Mouse (Mus musculus) lung, embryonic 15.5 days (tissue): ENCODE data around the gene Prkag2. TPM values are rescaled to one million over a fixed set of nuclear protein-coding genes. Genes with fewer than 3 reads are reported as not detected.

ENCODE experiments used
- ATAC-seq: fragments of 200-750 bp; cut with Nextera tagmentation; 2 replicates; pipeline ENCODE4 v1.8.0; 2017; ENCODE audit warnings: moderate number of reproducible peaks, borderline replicate concordance; ENCODE audit not compliant: low FRiP score, low TSS enrichment; ENCODE audit errors: extremely low read depth
- H3K27ac ChIP-seq: fragments of 300-500 bp; sonication (generic); 2 replicates; pipeline ENCODE4 v1.5.1; 2015; ENCODE audit warnings: moderate library complexity, mild to moderate bottlenecking, inconsistent platforms
- H3K27me3 ChIP-seq: fragments of 300-500 bp; sonication (generic); 2 replicates; pipeline ENCODE4 v1.6.1; 2015; ENCODE audit warnings: inconsistent platforms
- H3K36me3 ChIP-seq: fragments of 300-500 bp; sonication (generic); 2 replicates; pipeline ENCODE4 v1.6.1; 2015; ENCODE audit warnings: inconsistent platforms
- H3K4me1 ChIP-seq: fragments of 300-500 bp; sonication (generic); 2 replicates; pipeline ENCODE4 v1.6.1; 2015; ENCODE audit warnings: inconsistent platforms
- H3K4me2 ChIP-seq: fragments of 300-500 bp; sonication (generic); 2 replicates; pipeline ENCODE4 v1.6.1; 2015; ENCODE audit warnings: inconsistent platforms, mild to moderate bottlenecking, moderate library complexity
- H3K4me3 ChIP-seq: fragments of 300-500 bp; sonication (generic); 2 replicates; pipeline ENCODE4 v1.5.1; 2015; ENCODE audit warnings: mild to moderate bottlenecking, inconsistent platforms
- H3K9ac ChIP-seq: fragments of 300-500 bp; sonication (generic); 2 replicates; pipeline ENCODE4 v1.6.1; 2015; ENCODE audit warnings: inconsistent platforms
- H3K9me3 ChIP-seq: fragments of 300-500 bp; sonication (generic); 2 replicates; pipeline ENCODE4 v1.6.1; 2016; ENCODE audit warnings: inconsistent platforms
- WGBS: fragments of 180-500 bp; shearing (Covaris S2); methylation state at CpG from one replicate; pipeline ENCODE4 v1.1.7; 2015; 5-methylcytosine and 5-hydroxymethylcytosine counted together
- polyA plus RNA-seq: library from polyadenylated mRNA; unstranded; fragments of >200 nt; fragmentation: Nextera tagmentation; extraction: Ambion mirVana; gene quantifications from 2 replicates; pipeline ENCODE4 v1.2.1, GENCODE M21; 2015

Prkag2 gene
- polyA plus RNA-seq, 1 experiment from 2014 or later: 30.2 TPM

DNA sequence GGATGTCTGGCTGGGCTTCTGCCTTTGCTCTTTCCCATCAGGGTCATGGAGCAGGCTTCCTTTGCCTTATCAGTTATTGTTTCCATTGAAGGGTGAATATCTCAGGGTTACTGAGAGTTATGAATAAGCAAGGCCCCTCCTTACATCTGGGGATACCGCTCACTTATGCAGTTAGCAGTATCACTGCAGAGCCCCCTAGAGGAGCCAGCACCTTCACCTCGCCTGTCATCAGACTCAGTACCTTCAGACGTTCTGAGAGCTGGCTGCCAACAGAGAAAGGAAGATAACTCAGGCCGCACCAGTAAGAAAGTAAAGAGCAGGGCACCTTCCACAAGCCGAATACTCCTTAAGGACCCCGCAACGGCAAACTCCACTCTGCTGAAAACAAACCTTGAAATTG lies 125.3 kb downstream of the Prkag2 start:
- 57% methylated on average over 7 of the region's 7 CpGs for WGBS
- H3K9ac ChIP-seq: no peak overlapping the region
- ATAC-seq: no peak

DNA sequence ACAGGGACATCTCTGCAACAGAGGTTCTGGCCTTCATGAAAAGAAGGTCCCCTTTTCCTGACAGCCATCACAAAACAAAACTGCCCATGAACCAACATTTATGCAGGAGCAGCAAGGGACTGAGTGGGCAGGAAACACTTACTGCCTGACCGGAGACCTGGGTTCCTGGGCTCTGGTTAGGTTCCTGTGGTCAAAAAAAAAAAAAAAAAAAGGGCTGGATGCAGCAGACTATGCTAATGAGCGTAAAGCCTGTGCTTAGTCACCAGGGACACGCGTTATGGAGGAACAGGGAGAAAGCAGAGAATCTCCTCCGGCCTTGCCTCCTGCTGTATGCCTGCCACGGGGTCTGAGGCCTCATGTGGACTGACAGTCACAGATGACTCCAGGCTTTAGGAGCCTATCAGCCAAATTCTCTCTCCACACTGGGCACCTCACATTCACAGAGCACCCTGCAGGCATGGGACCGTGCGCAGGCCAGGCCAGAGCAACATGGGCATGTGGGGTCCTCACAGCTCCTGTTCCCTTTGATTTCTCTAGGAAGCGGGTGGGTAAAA lies 126.7 kb downstream of the Prkag2 start:
- H3K4me3 ChIP-seq: no peak overlapping the region
- no peaks in the 10 kb centered on the region for H3K9me3 ChIP-seq
- no peaks in the 10 kb centered on the region for H3K27me3 ChIP-seq
- H3K27ac ChIP-seq: no peak overlapping the region
- H3K4me1 ChIP-seq: 0 out of 2 replicates have a peak, but pooled peaks cover 3% of the 10 kb centered on the region
- H3K9ac ChIP-seq: no peak overlapping the region
- ATAC-seq: no peak
- H3K4me2 ChIP-seq: no peak overlapping the region
- 83% methylated on average over 9 of the region's 9 CpGs for WGBS
- H3K36me3 ChIP-seq: no peaks in the 10 kb centered on the region

More for the DNA sequence above, 125.3 kb downstream of the Prkag2 start:
- no peak overlapping the region for H3K27ac ChIP-seq
- no peak overlapping the region for H3K4me3 ChIP-seq
- H3K4me2 ChIP-seq: no peak overlapping the region
- H3K27me3 ChIP-seq: no peaks in the 10 kb centered on the region
- 0 out of 2 replicates have a peak, but pooled peaks cover 3% of the 10 kb centered on the region for H3K4me1 ChIP-seq
- H3K9me3 ChIP-seq: no peaks in the 10 kb centered on the region
- no peaks in the 10 kb centered on the region for H3K36me3 ChIP-seq

DNA sequence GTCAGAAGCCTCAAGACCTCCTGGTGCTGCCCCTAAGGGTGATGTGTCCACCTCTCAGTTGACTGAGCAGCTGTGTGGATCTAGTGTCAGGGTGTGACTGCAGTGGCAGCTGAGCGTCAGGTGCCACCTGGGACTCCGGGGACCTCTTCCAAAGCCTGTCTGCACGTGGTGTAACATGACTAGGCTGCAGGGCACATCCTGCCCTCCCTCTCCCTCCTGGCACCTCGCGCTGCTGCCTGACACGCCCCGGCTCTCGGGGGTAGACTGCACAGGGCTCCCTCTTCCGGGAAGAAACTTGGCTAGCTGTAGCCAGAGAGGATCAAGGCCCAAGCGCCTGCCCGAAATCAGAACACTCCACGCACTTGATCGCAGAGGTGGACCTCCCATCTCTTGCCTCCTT lies 127.2 kb downstream of the Prkag2 start:
- no peak overlapping the region for H3K4me2 ChIP-seq
- H3K4me3 ChIP-seq: no peak overlapping the region
- H3K27me3 ChIP-seq: no peaks in the 10 kb centered on the region
- H3K36me3 ChIP-seq: no peaks in the 10 kb centered on the region
- H3K9me3 ChIP-seq: no peaks in the 10 kb centered on the region
- no peak for ATAC-seq
- H3K9ac ChIP-seq: no peak overlapping the region
- 43% methylated on average over 13 of the region's 13 CpGs for WGBS
- 0 out of 2 replicates have a peak, but pooled peaks cover 3% of the 10 kb centered on the region for H3K4me1 ChIP-seq
- H3K27ac ChIP-seq: no peak overlapping the region

DNA sequence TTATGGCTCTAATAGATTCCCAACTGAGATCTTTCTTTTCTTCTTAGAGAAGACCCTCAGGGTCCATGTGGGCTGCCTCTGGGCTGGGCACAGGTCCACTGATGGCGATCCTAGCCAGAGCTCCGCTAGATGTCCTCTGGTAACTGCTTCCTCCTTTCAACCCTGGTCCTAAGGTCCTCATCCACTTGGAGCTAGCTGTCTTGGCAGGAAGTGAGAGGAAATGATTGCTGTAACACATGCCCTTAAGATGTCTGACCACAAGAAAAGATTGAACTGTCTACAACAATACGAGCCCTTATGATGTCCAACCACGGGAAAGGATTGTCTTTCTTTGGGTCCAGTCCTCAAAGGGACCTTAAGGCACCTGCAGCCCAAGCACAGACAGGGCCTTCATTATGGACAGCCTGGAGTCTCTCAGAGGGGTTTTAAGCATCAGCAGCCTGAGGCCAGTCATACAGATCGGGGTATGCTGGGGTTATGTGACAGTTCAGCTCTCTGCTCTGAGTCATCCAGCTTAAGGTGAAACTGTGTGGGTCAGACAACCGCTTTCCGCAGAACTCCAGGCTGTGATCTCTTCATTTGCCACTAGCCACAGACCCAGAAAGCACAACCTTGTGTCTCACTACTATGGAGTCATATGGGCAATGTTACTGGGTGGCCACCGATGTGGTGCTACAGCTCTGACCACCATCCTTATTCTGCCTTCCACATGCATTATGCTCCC lies 129.7 kb downstream of the Prkag2 start:
- Histone ChIP-seq H3K4me1 (0 out of 2 replicates have a peak, but pooled peaks cover 3% of the 10 kb centered on the region), H3K27me3 (no peaks in the 10 kb centered on the region), H3K4me3 (no peak overlapping the region), H3K9ac (no peak overlapping the region), H3K36me3 (no peaks in the 10 kb centered on the region), H3K27ac (no peak overlapping the region), H3K9me3 (no peaks in the 10 kb centered on the region), H3K4me2 (no peak overlapping the region)
- no peak for ATAC-seq
- 89% methylated on average over 8 of the region's 8 CpGs for WGBS

DNA sequence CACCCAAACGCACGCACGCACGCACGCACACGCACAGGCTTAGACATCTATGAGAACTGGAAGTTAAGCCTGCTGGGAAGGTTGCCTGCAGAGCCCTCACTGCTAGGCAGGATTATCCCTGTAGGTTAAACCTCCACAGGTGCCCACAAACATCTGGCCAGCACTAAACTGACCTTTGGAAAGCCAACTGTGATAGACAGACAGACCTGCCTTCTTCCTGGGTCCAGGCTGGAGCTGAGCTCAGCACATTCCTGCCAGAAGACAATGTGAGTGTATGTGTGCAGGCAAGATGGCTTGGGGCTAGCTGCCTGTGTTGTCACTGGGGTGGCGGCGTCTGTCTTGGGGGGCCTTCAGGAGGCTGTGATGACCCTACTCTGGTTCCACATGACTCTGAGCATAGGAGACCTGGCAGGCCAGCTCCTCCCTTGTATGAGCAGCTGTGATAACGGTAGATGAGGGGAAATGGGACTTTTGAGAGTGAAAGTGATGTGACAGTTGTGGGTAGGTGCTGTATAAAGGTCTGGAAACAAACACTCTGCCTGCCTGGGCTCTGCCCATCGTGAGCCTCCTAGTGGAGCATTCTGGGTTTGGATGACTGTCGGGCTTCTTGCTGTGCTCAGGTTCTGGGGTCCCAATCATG lies 131.1 kb downstream of the Prkag2 start:
- ATAC-seq: no peak
- no peak overlapping the region for H3K4me2 ChIP-seq
- 0 out of 2 replicates have a peak, but pooled peaks cover 3% of the 10 kb centered on the region for H3K4me1 ChIP-seq
- no peaks in the 10 kb centered on the region for H3K36me3 ChIP-seq
- H3K9ac ChIP-seq: no peak overlapping the region
- no peak overlapping the region for H3K27ac ChIP-seq
- WGBS: 46% methylated on average over 11 of the region's 11 CpGs
- no peaks in the 10 kb centered on the region for H3K27me3 ChIP-seq
- no peaks in the 10 kb centered on the region for H3K9me3 ChIP-seq
- no peak overlapping the region for H3K4me3 ChIP-seq

DNA sequence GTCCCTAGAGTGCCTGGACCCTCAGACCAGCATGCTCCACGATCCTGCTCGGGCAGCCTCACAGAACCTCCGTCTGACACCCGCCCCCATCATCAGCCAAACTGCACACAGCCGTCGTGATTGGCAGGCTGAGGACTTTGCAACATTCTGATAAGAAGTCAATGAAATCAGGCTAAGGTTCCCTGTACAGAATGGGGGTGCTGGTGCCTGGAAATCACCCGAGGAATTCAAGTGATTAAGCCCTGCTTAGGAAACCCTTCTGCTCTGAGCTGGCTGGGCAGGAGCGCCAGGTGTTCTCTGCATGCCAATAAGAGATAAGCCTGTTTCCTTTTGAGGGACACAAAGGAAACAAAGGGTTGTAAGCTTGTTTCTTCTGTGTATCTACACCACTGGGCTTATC lies 131.7 kb downstream of the Prkag2 start:
- Histone ChIP-seq H3K27me3 (no peaks in the 10 kb centered on the region), H3K9ac (no peak overlapping the region), H3K9me3 (no peaks in the 10 kb centered on the region), H3K4me1 (0 out of 2 replicates have a peak, but pooled peaks cover 3% of the 10 kb centered on the region), H3K27ac (no peak overlapping the region), H3K4me3 (no peak overlapping the region), H3K36me3 (no peaks in the 10 kb centered on the region), H3K4me2 (no peak overlapping the region)
- 21% methylated on average over 8 of the region's 8 CpGs for WGBS
- ATAC-seq: no peak

DNA sequence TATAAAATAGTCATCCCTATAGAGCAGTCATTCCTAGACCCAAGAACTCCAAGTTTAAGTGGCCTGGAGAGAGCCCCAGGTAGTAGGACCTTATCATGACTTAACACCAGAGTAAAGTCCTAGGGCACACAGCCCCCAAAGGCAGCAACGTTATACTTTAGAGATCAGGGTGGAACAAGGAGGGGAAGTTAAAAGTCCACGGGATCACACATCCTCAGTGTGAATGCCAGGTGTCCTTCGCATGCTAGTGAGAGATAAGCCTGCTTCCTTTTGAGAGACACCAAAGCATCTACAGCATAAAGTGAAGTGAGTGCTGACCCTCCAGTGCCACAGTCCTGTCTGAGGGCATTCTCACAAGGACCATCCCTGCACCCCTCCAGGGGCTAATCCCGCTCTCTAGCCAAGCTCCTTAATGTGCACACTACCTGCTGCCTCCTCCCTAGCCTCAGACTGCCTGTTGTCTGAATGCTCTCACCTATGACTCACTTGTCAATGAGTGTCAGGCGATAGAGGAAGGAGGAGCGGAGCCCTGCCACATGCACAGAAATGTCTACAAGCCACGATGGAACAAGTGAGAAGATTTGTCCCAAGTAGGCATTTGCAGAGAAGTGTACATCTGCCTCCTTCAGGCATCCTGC lies 132.4 kb downstream of the Prkag2 start:
- WGBS: 34% methylated on average over 7 of the region's 7 CpGs
- no peak overlapping the region for H3K9ac ChIP-seq
- H3K27ac ChIP-seq: no peak overlapping the region

DNA sequence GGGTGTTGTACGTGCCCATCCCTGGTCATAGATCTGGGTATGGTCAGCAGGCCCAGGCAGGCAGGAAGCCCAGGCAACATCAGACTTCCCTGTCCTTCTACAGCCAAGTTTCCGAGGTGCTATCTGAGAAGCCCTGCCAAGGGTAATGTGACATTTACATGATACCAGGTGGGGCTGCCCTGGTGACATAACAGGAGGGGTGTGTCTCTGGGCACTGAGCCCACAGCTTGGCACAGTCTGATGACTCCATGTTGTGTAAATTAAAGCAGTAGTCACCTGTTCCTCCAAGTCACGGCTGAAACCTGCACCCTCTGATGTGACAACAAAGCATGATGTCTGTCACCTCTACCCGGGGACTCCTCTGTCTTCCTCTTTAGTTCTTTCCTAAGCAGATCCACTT lies 136.7 kb downstream of the Prkag2 start:
- Histone ChIP-seq H3K27ac (no peak overlapping the region), H3K4me1 (no peaks in the 10 kb centered on the region), H3K36me3 (no peaks in the 10 kb centered on the region), H3K4me2 (no peak overlapping the region), H3K9me3 (no peaks in the 10 kb centered on the region), H3K4me3 (no peak overlapping the region), H3K9ac (no peak overlapping the region), H3K27me3 (no peaks in the 10 kb centered on the region)
- 59% methylated on average over 4 of the region's 4 CpGs for WGBS
- ATAC-seq: peak; percentile 16; the same call in 1 of the 2 replicates

More for the DNA sequence above, 132.4 kb downstream of the Prkag2 start:
- no peaks in the 10 kb centered on the region for H3K27me3 ChIP-seq
- no peak overlapping the region for H3K4me3 ChIP-seq
- H3K4me2 ChIP-seq: no peak overlapping the region
- no peak for ATAC-seq
- H3K4me1 ChIP-seq: no peaks in the 10 kb centered on the region
- no peaks in the 10 kb centered on the region for H3K36me3 ChIP-seq
- no peaks in the 10 kb centered on the region for H3K9me3 ChIP-seq

DNA sequence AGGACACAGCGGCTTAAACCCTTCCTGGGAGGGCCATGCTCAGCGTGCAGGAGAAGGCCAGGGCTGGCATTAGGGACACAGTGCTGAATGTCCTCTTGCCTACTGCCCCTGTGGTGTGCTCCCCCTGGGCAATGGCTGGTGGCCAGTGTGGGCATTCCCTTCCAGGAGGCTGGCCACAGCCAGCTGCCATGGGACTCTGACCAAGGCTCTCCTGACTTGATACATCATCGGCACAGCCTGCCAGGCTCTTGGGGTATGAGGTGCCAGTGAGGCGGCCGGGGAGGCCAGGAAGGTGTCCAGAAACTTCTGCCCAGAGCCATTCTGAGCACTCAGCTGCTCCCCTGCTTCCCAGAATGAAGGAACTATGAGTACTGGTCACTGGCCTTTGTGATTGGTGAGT lies 139.7 kb downstream of the Prkag2 start:
- H3K4me2 ChIP-seq: no peak overlapping the region
- no peak for ATAC-seq
- 93% methylated on average over 5 of the region's 5 CpGs for WGBS

DNA sequence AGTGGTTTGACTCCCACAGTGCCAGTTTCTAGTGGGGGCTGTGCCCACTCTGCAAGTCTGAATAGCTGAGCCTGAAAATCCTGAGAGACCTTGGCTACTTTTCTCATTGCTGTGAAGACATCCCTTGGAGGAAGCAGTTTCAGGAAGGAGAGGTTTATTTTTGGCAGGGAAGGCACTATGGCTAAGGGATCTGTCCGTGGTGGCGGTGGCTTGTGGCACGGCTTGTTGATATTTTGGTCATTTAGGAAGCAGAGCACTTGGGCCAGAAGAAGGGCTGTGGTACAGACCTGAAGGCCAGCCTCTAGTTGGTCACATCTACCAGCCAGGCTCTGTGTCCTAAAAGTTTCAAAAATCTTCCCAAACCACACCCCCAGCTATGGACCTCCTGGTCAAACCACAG lies 140.7 kb downstream of the Prkag2 start:
- Histone ChIP-seq H3K4me1 (no peaks in the 10 kb centered on the region), H3K36me3 (no peaks in the 10 kb centered on the region), H3K9ac (no peak overlapping the region), H3K4me2 (no peak overlapping the region), H3K27me3 (no peaks in the 10 kb centered on the region), H3K9me3 (no peaks in the 10 kb centered on the region), H3K4me3 (no peak overlapping the region), H3K27ac (no peak overlapping the region)
- WGBS: 67% methylated on average over 3 of the region's 3 CpGs
- no peak for ATAC-seq

More for the DNA sequence above, 139.7 kb downstream of the Prkag2 start:
- no peaks in the 10 kb centered on the region for H3K36me3 ChIP-seq
- no peak overlapping the region for H3K9ac ChIP-seq
- no peaks in the 10 kb centered on the region for H3K27me3 ChIP-seq
- no peak overlapping the region for H3K4me3 ChIP-seq
- H3K9me3 ChIP-seq: no peaks in the 10 kb centered on the region
- H3K27ac ChIP-seq: no peak overlapping the region
- no peaks in the 10 kb centered on the region for H3K4me1 ChIP-seq

DNA sequence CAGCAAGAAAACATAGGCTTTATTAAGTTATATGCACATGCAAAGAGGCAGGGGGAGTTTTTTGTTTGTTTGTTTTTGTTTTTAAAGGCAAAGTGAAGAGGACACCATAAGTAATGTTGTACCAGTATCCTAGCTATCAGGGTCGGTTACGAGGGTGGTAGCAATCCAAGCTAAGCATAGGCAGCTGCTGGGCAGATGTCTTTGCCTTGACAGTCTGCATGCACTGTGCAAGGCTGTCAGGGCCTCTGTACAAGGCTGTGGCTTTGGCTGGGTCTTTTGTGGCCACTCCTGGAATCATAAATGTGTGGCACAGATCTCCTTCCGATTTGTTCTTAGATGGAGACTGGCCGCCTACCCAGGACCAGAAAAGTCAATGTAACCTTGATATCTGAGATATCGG lies 141.8 kb downstream of the Prkag2 start:
- no peak for ATAC-seq
- Histone ChIP-seq H3K4me2 (no peak overlapping the region), H3K4me3 (no peak overlapping the region), H3K27ac (no peak overlapping the region), H3K9me3 (no peaks in the 10 kb centered on the region), H3K9ac (no peak overlapping the region), H3K4me1 (no peaks in the 10 kb centered on the region), H3K27me3 (no peaks in the 10 kb centered on the region), H3K36me3 (no peaks in the 10 kb centered on the region)
- WGBS: 77% methylated on average over 5 of the region's 5 CpGs

DNA sequence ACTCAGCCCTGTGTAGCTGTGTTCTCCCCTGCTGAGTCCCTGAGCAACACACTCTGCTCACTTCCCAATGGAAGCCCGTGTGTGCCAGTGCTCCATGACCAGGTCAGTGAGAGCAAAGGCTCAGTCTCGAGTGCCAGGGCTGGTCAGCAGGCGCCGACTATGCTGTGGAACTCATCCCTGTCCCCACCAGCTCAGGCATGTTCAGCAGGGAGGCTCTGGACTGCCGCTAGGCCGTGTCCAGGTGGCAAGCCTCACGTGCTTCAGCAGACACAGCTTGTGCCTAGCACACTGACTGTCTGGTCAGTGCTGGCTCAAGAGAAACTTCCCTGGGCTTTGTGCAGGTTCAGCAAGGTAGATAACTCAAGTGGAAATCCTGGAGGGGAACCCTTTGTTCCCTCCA lies 143.6 kb downstream of the Prkag2 start:
- no peak for ATAC-seq
- 86% methylated on average over 7 of the region's 7 CpGs for WGBS
- no peaks in the 10 kb centered on the region for H3K9me3 ChIP-seq

More for the DNA sequence above, 143.6 kb downstream of the Prkag2 start:
- H3K9ac ChIP-seq: no peak overlapping the region
- no peak overlapping the region for H3K4me2 ChIP-seq
- H3K27me3 ChIP-seq: no peaks in the 10 kb centered on the region
- H3K27ac ChIP-seq: no peak overlapping the region
- H3K4me3 ChIP-seq: no peak overlapping the region
- H3K4me1 ChIP-seq: no peaks in the 10 kb centered on the region
- no peaks in the 10 kb centered on the region for H3K36me3 ChIP-seq
